Mouse (Mus musculus): ENCODE measurements around the gene Rgs2.

Gene Rgs2
- long read RNA-seq, experiment 1, transcript Rgs2-202 (5 exons, 3,021 nt) = major isoform, 16 of 34 reads
- long read RNA-seq, experiment 1, partial matches to known transcripts = 4 of 34 reads
- long read RNA-seq, experiment 1, other reads (novel, unspliced or antisense) = 12 of 34 reads
- long read RNA-seq, experiment 2, transcript Rgs2-202 (5 exons, 3,021 nt) = major isoform, 63 of 89 reads
- long read RNA-seq, experiment 2, partial matches to known transcripts = 7 of 89 reads
- long read RNA-seq, experiment 2, other reads (novel, unspliced or antisense) = 15 of 89 reads

DNA sequence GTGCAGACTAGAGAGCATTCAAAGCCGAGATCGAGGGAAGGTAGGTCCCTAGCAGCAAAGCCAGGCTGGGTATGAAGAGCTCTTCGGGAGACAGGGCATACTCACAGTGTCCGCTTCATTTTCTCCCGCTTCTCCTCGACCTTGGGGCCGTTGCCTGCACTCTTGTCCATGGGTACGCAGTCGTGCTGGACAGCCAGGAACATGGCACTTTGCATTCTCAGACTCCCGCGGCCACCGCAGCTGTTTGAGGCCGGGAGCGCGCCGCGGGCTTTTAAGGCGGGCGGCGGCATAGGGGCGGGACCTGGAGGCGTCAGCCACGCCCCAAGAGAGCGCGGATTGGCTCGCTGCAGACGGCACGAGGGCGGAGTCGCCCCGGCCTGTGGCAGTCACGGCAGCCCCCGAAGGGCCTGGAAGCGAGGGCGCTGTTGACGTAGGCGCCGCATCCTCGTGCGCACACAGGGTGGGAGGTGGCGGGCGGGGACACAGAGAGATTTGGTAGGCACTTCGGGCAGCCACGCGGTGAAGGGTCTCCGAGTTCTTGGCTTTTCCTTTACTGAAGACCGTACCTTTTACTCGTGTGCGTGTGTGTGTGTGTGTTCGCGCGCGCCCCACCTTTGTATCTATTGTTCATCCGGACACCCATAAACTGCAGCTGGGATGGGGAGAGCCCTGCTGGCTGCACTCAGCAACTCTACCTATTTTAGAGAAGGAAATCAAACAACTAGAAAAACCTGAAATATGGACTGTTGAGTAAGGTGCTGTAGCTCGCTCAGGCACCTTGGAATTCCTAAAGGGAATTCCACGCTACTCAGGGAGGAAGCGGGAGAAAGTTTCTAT lies at the start of gene Rgs2:
Gene Rgs2 (minus strand): TSS at position 258 of the 837 bp plus-strand sequence.
- intact Hi-C loops (cut with DNase I) = no loop called here

- intact Hi-C loops (cut with DNase I) = no loop called here
Measured at GRCm38 (mm10) chr1:144053401-144053800, 49.4 kb upstream of the Rgs2 start.

- intact Hi-C loops (cut with DNase I) = no loop called here
Measured at GRCm38 (mm10) chr1:144041826-144042225, 37.9 kb upstream of the Rgs2 start.

- intact Hi-C loops (cut with DNase I) = no loop called here
Measured at GRCm38 (mm10) chr1:144033498-144033897, 29.5 kb upstream of the Rgs2 start.

DNA sequence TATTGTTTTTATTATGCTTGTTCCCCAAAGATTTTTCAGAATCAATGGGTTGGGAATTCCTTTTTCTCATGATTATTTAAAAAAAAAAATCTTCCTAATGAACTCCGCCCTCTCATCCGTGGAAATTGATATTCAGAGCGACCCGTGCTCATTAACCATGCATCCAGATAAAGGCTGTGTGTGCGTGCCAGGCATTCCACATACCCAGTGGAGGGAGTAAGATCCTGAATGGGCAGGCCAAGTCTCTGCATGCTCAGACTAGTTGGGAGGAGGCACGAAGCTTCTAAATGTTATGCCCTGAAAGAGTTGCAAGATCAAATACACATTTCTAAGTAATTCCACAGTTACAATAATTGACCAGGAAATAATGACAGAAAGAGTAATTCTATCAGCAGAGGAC lies 26.5 kb upstream of the Rgs2 start:
- intact Hi-C loops (cut with DNase I) = no loop called here

- intact Hi-C loops (cut with DNase I) = no loop called here
Measured at GRCm38 (mm10) chr1:144029679-144030078, 25.7 kb upstream of the Rgs2 start.

GRCm38 (mm10) chr1:144018417-144018958 lies 14.5 kb upstream of the Rgs2 start:
- intact Hi-C loops (cut with DNase I) = no loop called here

- intact Hi-C loops (cut with DNase I) = no loop called here
Measured at GRCm38 (mm10) chr1:144013913-144014312, 10.0 kb upstream of the Rgs2 start.

DNA sequence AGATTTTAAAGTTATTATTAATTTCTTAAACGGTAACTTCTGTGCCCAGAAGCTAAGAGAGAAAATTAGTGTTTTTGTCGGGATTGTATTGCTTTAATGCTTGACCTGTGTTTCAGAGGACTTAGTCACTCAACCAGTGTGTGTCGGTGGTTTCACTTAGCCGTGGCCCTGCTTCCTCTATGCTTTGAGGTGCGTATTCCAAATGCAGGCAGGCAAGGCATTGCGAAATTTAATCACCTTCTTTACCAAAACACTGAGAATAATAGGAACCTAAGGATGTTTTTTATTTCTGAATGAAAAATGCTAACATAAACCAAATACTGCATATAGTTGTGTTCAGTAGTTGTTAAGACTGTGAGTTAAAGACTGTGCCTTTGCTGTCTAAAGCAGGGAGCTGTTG lies 3.4 kb upstream of the Rgs2 start:
- intact Hi-C loops (cut with DNase I) = loop anchor here (2.0 to 5.0 kb wide), 2 partner anchors 155 to 193 kb away; no protein-coding TSS in a partner anchor

DNA sequence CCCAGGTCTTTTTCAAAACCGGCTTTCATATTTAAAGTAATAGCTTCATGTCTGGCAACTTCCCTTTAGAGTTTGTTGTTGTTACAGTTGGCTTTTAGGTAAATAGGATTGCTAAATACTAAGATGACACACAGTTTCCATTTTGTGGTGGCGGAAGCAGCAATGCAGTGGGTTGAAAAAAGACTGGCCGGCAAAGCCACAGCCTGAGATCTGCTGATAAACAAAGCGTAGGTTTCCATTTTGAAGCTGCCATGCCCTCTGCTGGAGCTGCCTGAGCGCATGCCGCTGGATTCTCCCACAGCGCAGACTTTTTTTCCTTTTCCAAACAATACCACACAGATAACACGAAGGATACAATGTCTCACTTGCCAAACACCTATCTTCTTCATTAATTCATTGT lies 2.6 kb upstream of the Rgs2 start:
- intact Hi-C loops (cut with DNase I) = loop anchor here (2.0 to 5.0 kb wide), 2 partner anchors 154 to 192 kb away; no protein-coding TSS in a partner anchor

DNA sequence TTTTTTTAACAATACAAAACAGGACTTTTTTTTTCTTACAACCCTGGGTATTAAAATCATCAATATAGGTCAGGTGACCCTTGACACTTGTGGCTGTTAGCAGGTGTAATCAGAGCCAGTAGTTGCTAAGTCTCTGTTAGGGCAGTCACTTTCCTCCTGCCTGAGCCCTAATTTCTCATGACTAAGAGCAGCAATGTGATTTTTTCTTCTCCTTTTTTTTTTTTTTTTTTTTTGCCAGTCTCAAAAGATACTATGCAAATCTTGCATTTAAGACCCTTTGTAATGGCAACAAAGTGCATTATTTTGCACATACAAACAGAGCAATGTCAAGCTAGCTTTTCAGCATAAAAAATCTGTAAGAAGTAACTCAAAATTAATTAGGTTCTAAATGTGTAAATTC lies 1.7 kb upstream of the Rgs2 start:
- intact Hi-C loops (cut with DNase I) = loop anchor here (2.0 to 5.0 kb wide), 2 partner anchors 153 to 191 kb away; no protein-coding TSS in a partner anchor

GRCm38 (mm10) chr1:144004741-144005140 lies 780 bp upstream of the Rgs2 start:
- intact Hi-C loops (cut with DNase I) = loop anchor here (5.0 kb wide), 1 partner anchor 152 kb away; no protein-coding TSS in a partner anchor

DNA sequence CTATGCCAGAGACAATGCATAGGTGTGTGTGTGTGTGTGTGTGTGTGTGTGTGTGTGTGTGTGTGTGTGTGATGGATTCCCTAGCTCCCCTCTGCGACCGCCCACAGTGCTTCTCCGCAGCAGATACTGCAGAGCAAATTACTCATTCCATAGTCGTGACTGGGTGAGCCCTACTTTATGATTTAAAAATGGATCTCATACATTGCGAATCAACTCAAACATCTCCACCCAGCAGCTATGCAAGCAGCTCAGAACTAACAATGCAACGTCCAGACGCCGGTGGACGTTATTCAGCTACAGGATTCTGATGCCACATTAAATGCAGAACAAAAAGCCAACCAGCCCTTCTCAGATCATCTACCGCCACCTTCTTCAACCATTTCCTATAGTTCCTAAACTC lies 545 bp downstream of the Rgs2 start:
- intact Hi-C loops (cut with DNase I) = no loop called here

GRCm38 (mm10) chr1:144002715-144003066 lies 1.3 kb downstream of the Rgs2 start:
- intact Hi-C loops (cut with DNase I) = no loop called here

GRCm38 (mm10) chr1:144002036-144002714 lies 1.8 kb downstream of the Rgs2 start:
- intact Hi-C loops (cut with DNase I) = no loop called here

GRCm38 (mm10) chr1:144000246-144000645 lies 3.7 kb downstream of the Rgs2 start:
- intact Hi-C loops (cut with DNase I) = no loop called here

DNA sequence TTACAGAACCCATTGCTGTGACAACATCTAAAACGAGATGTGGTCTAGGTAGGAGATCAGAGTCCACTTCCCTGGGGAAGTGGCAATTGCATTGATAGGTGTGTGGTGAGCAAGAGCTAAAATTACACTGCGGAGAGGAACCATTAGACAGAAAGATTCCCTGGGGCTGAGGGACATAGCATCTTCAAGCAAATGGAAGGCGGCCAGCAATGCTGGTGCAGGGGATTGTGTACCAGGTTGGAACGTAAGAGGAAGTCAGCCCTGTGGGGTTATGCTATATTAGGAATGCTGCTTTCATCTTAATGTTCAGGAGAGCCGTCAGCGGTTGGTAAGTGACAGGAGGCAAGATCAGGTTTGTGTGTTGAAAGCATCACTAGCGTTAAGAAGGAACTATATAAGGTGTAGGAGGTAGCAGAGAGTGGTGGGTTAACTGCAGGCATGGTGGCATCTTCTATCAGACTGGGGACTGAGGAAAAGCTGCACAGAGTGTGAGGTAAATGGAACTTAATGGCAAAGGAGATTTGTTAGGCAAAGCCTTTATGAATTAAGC lies 4.5 kb downstream of the Rgs2 start:
- intact Hi-C loops (cut with DNase I) = no loop called here

DNA sequence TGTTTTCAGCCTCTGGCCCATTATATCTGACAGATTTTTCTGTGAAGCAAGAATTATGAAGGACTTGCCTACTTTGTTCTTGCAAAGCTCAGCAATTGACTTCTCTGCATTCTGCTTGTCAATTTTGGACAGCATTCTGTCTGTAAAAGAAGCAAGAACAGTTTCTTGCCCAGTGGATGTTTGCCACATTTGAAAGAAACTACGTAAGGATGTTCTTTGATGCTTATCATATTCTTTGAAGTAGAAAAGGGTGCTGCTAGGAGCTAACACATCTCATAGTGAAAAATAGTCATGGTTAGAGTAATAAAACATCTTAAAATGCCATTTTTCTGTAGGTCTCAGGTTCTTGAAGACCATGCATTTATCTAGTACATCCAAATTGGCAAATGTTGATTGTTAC lies 10.9 kb downstream of the Rgs2 start:
- intact Hi-C loops (cut with DNase I) = no loop called here

DNA sequence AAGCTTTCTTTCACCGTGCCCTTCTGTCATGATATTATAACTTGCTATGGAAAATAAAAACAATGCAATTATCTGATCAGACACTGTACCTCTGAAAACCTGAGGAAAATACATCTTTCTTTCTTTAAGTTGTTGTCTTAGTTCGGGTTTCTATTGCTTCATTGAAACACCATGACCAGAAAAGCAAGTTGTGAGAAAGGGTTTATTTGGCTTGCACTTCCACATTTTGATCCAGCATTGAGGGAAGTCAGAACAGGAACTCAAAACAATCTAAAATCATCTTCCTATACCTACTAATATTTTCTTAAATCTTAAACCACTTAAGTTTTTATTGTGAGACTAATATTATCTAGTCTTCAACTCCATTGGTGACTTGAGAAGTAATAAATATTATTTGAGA lies 11.4 kb downstream of the Rgs2 start:
- intact Hi-C loops (cut with DNase I) = no loop called here

GRCm38 (mm10) chr1:143990263-143990662 lies 13.7 kb downstream of the Rgs2 start:
- intact Hi-C loops (cut with DNase I) = no loop called here

- intact Hi-C loops (cut with DNase I) = no loop called here
Measured at GRCm38 (mm10) chr1:143989773-143990172, 14.2 kb downstream of the Rgs2 start.

Data from adrenal gland (tissue).